Mouse (Mus musculus): ENCODE measurements around the gene Kank1. TPM values are rescaled to one million over a fixed set of nuclear protein-coding genes. Genes with fewer than 3 reads are reported as not detected.
A peak's percentile ranks its signal among the peaks of the same experiment; 100 is the strongest.

Gene Kank1
- polyA plus RNA-seq, 1 experiment from 2014 or later, result 81.5 TPM

GRCm38 (mm10) chr19:25253628-25254027 lies 16.9 kb downstream of the Kank1 start:
- no peak overlapping the region for H3K9ac ChIP-seq
- H3K4me2 ChIP-seq, result peak overlapping the region; percentile 9; the same call in 1 of the 2 replicates
- WGBS, result 56% methylated on average over 3 of the region's 3 CpGs
- no peak overlapping the region for H3K4me3 ChIP-seq
- H3K27ac ChIP-seq (ENCODE audit: poor library complexity, severe bottlenecking), result peak overlapping the region; percentile 78
- ATAC-seq (ENCODE audit: insufficient number of reproducible peaks, low FRiP score), result no peak
- H3K9me3 ChIP-seq (replicated peaks), result no peaks in the 10 kb centered on the region
- H3K36me3 ChIP-seq, result no peaks in the 10 kb centered on the region
- peaks cover 38% of the 10 kb centered on the region for H3K4me1 ChIP-seq (replicated peaks)
- no peaks in the 10 kb centered on the region for H3K27me3 ChIP-seq (replicated peaks)

DNA sequence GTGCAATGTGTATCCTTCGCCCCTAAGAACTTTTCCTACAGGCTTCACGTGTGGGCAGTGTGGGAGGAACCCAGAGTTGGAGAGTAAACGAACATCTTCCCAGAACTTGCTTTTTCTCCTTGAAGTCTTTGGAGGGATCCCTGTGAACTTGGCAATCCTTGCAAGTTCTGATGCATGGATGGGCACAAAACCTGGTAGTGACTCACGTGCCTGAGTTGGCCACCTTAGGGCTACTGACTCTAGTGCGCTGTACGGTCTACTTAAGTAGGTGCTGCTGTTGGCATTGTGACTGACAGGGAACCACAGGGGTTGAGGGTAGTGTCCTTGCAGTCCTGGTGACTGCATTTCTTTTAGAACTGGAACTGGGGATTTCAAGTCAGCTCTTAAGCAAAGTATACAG lies 21.5 kb downstream of the Kank1 start:
- Histone ChIP-seq H3K9me3 (replicated peaks) (0 out of 2 replicates have a peak, but pooled peaks cover 2% of the 10 kb centered on the region), H3K4me2 (no peak overlapping the region), H3K4me1 (replicated peaks) (peaks cover 18% of the 10 kb centered on the region), H3K36me3 (0 out of 2 replicates have a peak, but pooled peaks cover 3% of the 10 kb centered on the region), H3K27me3 (replicated peaks) (no peaks in the 10 kb centered on the region), H3K9ac (no peak overlapping the region), H3K4me3 (no peak overlapping the region), H3K27ac (ENCODE audit: poor library complexity, severe bottlenecking) (no peak overlapping the region)
- no peak for ATAC-seq (ENCODE audit: insufficient number of reproducible peaks, low FRiP score)
- 76% methylated on average over 6 of the region's 6 CpGs for WGBS

DNA sequence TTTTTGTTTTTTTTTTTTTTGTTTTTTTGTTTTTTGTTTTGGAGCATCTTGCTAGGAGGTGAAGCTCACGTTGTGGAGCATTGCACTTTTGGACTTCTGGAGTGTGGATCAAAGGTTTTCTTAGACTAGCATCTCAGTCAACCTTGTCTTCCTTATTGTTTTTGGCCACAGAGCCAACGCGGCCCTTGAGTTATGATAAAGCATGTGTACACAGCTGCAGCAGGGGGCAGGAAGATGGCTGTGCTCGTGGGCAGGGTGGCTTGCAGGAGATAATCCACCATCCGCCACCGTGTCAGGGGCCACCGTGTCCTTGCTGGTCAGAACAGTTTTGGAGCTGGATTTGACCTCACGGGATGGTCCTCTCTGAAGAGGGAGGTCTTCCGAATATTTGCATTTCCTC lies 29.4 kb downstream of the Kank1 start:
- H3K4me3 ChIP-seq, result no peak overlapping the region
- H3K9ac ChIP-seq, result no peak overlapping the region
- WGBS, result 41% methylated on average over 9 of the region's 9 CpGs
- H3K9me3 ChIP-seq (replicated peaks), result 0 out of 2 replicates have a peak, but pooled peaks cover 6% of the 10 kb centered on the region
- 0 out of 2 replicates have a peak, but pooled peaks cover 2% of the 10 kb centered on the region for H3K27me3 ChIP-seq (replicated peaks)
- H3K36me3 ChIP-seq, result 0 out of 2 replicates have a peak, but pooled peaks cover 3% of the 10 kb centered on the region
- H3K4me1 ChIP-seq (replicated peaks), result peaks cover 32% of the 10 kb centered on the region
- ATAC-seq (ENCODE audit: insufficient number of reproducible peaks, low FRiP score), result 0 out of 2 replicates have a peak, but pooled peaks have one; percentile 22
- H3K4me2 ChIP-seq, result no peak overlapping the region
- no peak overlapping the region for H3K27ac ChIP-seq (ENCODE audit: poor library complexity, severe bottlenecking)

DNA sequence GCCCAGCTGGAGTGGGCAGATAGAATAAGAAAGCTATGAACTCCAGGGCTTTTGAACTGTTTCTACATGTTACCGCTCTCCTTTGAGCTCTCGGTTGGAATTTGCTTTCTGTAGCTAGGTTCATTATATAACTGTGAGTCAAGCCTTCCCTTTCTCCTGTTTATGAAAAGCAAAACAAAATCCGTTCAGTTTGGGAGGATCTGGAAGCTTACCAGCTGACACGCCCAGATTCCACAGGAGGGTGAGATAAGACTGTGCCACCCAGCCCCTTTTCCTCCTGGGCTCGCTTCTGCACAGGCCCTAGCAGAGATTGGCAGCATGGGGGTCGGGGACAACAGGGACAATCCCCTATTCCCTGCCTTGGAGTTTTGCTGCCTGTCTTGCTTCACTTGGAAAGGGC lies 30.5 kb downstream of the Kank1 start:
- Histone ChIP-seq H3K27me3 (replicated peaks) (0 out of 2 replicates have a peak, but pooled peaks cover 2% of the 10 kb centered on the region), H3K4me1 (replicated peaks) (peaks cover 41% of the 10 kb centered on the region), H3K9me3 (replicated peaks) (0 out of 2 replicates have a peak, but pooled peaks cover 4% of the 10 kb centered on the region), H3K36me3 (no peaks in the 10 kb centered on the region), H3K4me2 (peak overlapping the region; percentile 43), H3K4me3 (no peak overlapping the region), H3K9ac (peak overlapping the region; percentile 23; the same call in 1 of the 2 replicates), H3K27ac (ENCODE audit: poor library complexity, severe bottlenecking) (no peak overlapping the region)
- ATAC-seq (ENCODE audit: insufficient number of reproducible peaks, low FRiP score), result no peak
- WGBS, result 26% methylated on average over 6 of the region's 6 CpGs

DNA sequence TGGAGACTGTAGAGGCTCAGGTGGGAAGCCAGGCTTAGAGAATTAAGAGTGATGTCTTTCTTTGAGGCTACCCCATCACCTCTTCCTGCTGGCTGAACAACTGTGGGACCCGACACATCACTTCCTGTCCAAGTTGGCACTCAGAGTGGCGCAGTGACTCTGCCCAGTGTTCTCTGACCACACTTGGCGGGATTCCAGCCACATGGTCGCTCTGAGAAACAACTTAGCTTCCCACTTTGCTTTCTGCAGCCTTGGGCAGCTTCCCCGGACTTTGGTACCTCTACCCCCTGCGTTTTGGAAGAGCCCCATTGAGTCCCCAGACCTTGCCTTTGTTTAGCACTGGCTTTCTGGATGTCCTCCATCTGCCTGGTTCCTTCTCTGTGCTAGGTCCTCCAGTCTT lies 31.8 kb downstream of the Kank1 start:
- Histone ChIP-seq H3K4me3 (no peak overlapping the region), H3K36me3 (no peaks in the 10 kb centered on the region), H3K4me2 (no peak overlapping the region), H3K27me3 (replicated peaks) (0 out of 2 replicates have a peak, but pooled peaks cover 2% of the 10 kb centered on the region), H3K9me3 (replicated peaks) (0 out of 2 replicates have a peak, but pooled peaks cover 4% of the 10 kb centered on the region), H3K9ac (no peak overlapping the region), H3K27ac (ENCODE audit: poor library complexity, severe bottlenecking) (no peak overlapping the region), H3K4me1 (replicated peaks) (peaks cover 52% of the 10 kb centered on the region)
- ATAC-seq (ENCODE audit: insufficient number of reproducible peaks, low FRiP score), result no peak
- 75% methylated on average over 6 of the region's 6 CpGs for WGBS

- Histone ChIP-seq H3K4me1 (replicated peaks) (peaks cover 47% of the 10 kb centered on the region), H3K9me3 (replicated peaks) (0 out of 2 replicates have a peak, but pooled peaks cover 4% of the 10 kb centered on the region), H3K27me3 (replicated peaks) (0 out of 2 replicates have a peak, but pooled peaks cover 2% of the 10 kb centered on the region), H3K36me3 (peaks cover 3% of the 10 kb centered on the region; the same call in 1 of the 2 replicates), H3K4me3 (no peak overlapping the region), H3K9ac (no peak overlapping the region), H3K27ac (ENCODE audit: poor library complexity, severe bottlenecking) (peak overlapping the region; percentile 92; the same call in 1 of the 2 replicates), H3K4me2 (no peak overlapping the region)
- no peak for ATAC-seq (ENCODE audit: insufficient number of reproducible peaks, low FRiP score)
- 36% methylated on average over 9 of the region's 9 CpGs for WGBS
Measured at GRCm38 (mm10) chr19:25271591-25271990, 34.8 kb downstream of the Kank1 start.

- H3K27ac ChIP-seq (ENCODE audit: poor library complexity, severe bottlenecking), result peak overlapping the region; percentile 92
- no peaks in the 10 kb centered on the region for H3K27me3 ChIP-seq (replicated peaks)
- peaks cover 45% of the 10 kb centered on the region for H3K4me1 ChIP-seq (replicated peaks)
- H3K4me2 ChIP-seq, result peak overlapping the region; percentile 46
- peaks cover 3% of the 10 kb centered on the region; the same call in 1 of the 2 replicates for H3K36me3 ChIP-seq
- ATAC-seq (ENCODE audit: insufficient number of reproducible peaks, low FRiP score), result peak; percentile 50; the same call in 1 of the 2 replicates
- H3K9me3 ChIP-seq (replicated peaks), result 0 out of 2 replicates have a peak, but pooled peaks cover 4% of the 10 kb centered on the region
- H3K9ac ChIP-seq, result no peak overlapping the region
- H3K4me3 ChIP-seq, result no peak overlapping the region
Measured at GRCm38 (mm10) chr19:25273179-25273578, 36.4 kb downstream of the Kank1 start.

DNA sequence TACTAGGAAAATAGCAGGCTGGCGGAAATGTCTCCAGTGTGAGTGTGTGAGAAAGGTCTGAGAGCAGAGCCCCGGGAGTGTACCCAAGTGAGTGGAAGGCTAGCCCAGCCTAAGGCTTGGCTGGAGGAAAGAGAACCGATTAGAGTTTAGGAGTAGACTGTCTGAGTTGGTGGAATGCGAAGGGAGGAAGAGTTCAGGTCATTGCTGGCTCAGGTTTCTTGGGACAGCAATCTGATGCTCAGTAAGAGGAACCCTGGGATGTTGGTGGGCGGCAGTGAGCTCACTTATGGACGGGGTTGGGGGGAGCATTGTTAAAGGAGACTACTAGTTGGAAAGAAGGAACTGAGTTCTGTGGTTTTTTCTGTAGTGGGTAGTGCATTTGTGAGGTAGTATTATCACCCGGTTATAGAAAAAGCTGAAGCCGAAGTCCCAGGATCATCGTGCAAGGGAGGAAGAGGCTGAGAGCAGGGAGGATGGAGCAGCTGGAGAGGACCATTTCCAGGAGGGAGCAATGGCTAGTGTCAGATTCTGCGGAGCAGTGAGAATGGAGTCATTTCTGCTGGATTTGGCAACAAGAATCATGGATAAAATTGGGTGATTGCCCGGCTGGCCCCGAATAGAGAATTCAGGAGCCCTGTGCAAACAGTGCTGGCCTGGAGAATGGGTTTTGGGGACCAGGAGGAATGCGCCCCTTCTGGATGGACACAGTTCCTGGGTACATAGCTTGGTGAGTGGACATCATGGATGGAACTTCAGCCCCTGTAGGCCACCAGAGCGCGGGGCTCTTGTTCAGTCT lies 40.0 kb downstream of the Kank1 start:
- Histone ChIP-seq H3K4me2 (no peak overlapping the region), H3K36me3 (peaks cover 3% of the 10 kb centered on the region; the same call in 1 of the 2 replicates), H3K27ac (ENCODE audit: poor library complexity, severe bottlenecking) (no peak overlapping the region), H3K9ac (no peak overlapping the region), H3K4me3 (no peak overlapping the region), H3K9me3 (replicated peaks) (no peaks in the 10 kb centered on the region), H3K27me3 (replicated peaks) (no peaks in the 10 kb centered on the region), H3K4me1 (replicated peaks) (peaks cover 49% of the 10 kb centered on the region)
- WGBS, result 82% methylated on average over 15 of the region's 15 CpGs
- ATAC-seq (ENCODE audit: insufficient number of reproducible peaks, low FRiP score), result no peak

DNA sequence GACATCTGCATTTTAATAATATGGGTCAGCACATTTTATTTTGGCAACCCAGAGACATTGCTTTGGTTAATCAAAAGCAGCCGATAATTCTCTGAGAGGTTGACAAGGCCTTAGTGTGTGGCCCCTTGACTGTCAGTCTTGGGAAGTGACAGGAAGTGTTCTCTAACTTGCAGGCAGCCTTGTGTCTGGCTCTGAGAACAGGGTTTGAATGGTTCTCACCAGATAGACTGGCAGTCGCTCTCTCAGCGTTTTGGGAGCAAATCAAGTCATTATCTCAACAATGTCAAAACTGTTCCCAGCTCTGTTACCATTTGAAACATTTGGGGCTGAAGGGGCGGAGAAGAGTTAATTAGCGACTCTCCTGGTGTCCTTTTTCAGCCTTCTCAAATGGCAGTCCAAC lies 41.0 kb downstream of the Kank1 start:
- 13% methylated on average over 5 of the region's 5 CpGs for WGBS

DNA sequence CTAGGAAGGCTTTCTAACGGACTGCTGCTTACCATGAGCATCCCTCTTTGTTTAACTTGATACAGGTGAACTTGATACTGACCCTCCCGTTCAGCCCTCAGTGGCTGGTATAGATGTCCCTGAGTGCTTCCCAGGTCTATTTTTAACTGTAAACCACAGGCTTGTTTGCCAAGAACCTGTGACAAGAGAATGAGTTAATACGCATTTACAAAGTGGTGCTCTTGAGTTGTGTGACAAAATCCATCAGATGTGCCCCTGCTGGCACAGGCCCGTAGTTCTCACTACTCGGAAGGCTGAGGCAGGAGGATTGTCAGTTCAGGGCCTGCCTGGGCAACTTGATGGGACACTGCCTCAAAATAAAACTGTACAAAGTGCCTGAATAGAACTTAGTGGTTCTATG lies 42.8 kb downstream of the Kank1 start:
- Histone ChIP-seq H3K4me1 (replicated peaks) (peaks cover 31% of the 10 kb centered on the region), H3K36me3 (peaks cover 7% of the 10 kb centered on the region; the same call in 1 of the 2 replicates), H3K27me3 (replicated peaks) (no peaks in the 10 kb centered on the region), H3K4me3 (no peak overlapping the region), H3K4me2 (no peak overlapping the region), H3K9me3 (replicated peaks) (no peaks in the 10 kb centered on the region), H3K9ac (no peak overlapping the region), H3K27ac (ENCODE audit: poor library complexity, severe bottlenecking) (peak overlapping the region; percentile 6; the same call in 1 of the 2 replicates)
- ATAC-seq (ENCODE audit: insufficient number of reproducible peaks, low FRiP score), result no peak
- 45% methylated on average over 5 of the region's 5 CpGs for WGBS

More for the DNA sequence above, 41.0 kb downstream of the Kank1 start:
- H3K4me3 ChIP-seq, result no peak overlapping the region
- H3K36me3 ChIP-seq, result peaks cover 3% of the 10 kb centered on the region; the same call in 1 of the 2 replicates
- H3K4me1 ChIP-seq (replicated peaks), result peaks cover 39% of the 10 kb centered on the region
- H3K9me3 ChIP-seq (replicated peaks), result no peaks in the 10 kb centered on the region
- peak overlapping the region; percentile 21; the same call in 1 of the 2 replicates for H3K4me2 ChIP-seq
- peak overlapping the region; percentile 50 for H3K27ac ChIP-seq (ENCODE audit: poor library complexity, severe bottlenecking)
- no peak overlapping the region for H3K9ac ChIP-seq
- H3K27me3 ChIP-seq (replicated peaks), result no peaks in the 10 kb centered on the region
- no peak for ATAC-seq (ENCODE audit: insufficient number of reproducible peaks, low FRiP score)

GRCm38 (mm10) chr19:25283665-25284064 lies 46.9 kb downstream of the Kank1 start:
- Histone ChIP-seq H3K36me3 (peaks cover 4% of the 10 kb centered on the region; the same call in 1 of the 2 replicates), H3K4me3 (no peak overlapping the region), H3K9me3 (replicated peaks) (no peaks in the 10 kb centered on the region), H3K4me1 (replicated peaks) (peaks cover 26% of the 10 kb centered on the region), H3K27me3 (replicated peaks) (no peaks in the 10 kb centered on the region), H3K4me2 (no peak overlapping the region), H3K27ac (ENCODE audit: poor library complexity, severe bottlenecking) (no peak overlapping the region), H3K9ac (no peak overlapping the region)
- no peak for ATAC-seq (ENCODE audit: insufficient number of reproducible peaks, low FRiP score)
- WGBS, result 88% methylated on average over 2 of the region's 2 CpGs
